Mouse (Mus musculus): ENCODE measurements around the gene Olfr1333. TPM values are rescaled to one million over a fixed set of nuclear protein-coding genes. Genes with fewer than 3 reads are reported as not detected.

Olfr1333 gene
- polyA plus RNA-seq (2012; fragmentation: generic; extraction: Trizol): not detected
- long read RNA-seq, experiment 1: 0 reads
- long read RNA-seq, experiment 2: 0 reads

DNA sequence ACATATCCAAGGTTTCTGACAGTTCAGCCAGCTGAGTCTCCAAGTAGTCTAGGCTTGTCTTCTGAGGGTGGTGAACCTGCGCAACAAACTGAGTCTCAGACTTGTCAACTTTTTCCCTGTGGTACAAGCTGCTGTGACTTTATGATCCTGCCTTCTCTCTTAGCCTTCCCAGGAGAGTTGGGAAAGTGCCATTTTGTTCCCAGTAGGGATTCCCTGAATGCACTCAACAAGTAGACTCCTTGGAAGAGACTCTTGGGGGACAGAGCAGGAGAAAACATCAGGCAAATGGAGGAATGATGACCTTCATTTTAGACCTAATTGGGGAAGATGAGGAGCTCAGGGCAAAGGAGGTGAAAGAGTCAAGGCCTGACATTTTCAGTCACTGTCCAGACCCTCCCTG, at the start of gene Olfr1333:
Gene Olfr1333 (minus strand): TSS at position 101 of the 400 bp plus-strand sequence.
- Histone ChIP-seq H3K27me3 (ENCODE audit: control insufficient read depth, insufficient read depth, insufficient read length) (no peaks in the 10 kb centered on the region), H3K79me3 (ENCODE audit: low read depth) (no peaks in the 10 kb centered on the region), H3ac (ENCODE audit: control insufficient read depth, insufficient read length, low read depth) (no peak within 1 kb of the TSS), H3K79me2 (ENCODE audit: control insufficient read depth, insufficient read depth) (no peaks in the 10 kb centered on the region), H3K4me3 (ENCODE audit: insufficient read depth, poor library complexity, severe bottlenecking) (no peak within 1 kb of the TSS), H3K36me3 (ENCODE audit: control insufficient read depth, insufficient read depth) (no peaks in the 10 kb centered on the region)
- TF ChIP-seq USF1 (IDR thresholded peaks at IDR 0.05; ENCODE audit: low read depth) (no peak), MYOG (IDR thresholded peaks at IDR 0.05; ENCODE audit: control insufficient read depth, extremely low read depth, insufficient read length) (no peak), CEBPB (IDR thresholded peaks at IDR 0.05; ENCODE audit: low read depth) (no peak), CTCF (IDR thresholded peaks at IDR 0.05; ENCODE audit: control insufficient read depth, insufficient read depth, insufficient read length) (no peak), FOSL1 (IDR thresholded peaks at IDR 0.05; ENCODE audit: insufficient read depth, low read length, poor library complexity, severe bottlenecking) (no peak), MYOD1 (IDR thresholded peaks at IDR 0.05; ENCODE audit: control insufficient read depth, insufficient read length, low read depth) (no peak), MAX (IDR thresholded peaks at IDR 0.05) (no peak)

DNA sequence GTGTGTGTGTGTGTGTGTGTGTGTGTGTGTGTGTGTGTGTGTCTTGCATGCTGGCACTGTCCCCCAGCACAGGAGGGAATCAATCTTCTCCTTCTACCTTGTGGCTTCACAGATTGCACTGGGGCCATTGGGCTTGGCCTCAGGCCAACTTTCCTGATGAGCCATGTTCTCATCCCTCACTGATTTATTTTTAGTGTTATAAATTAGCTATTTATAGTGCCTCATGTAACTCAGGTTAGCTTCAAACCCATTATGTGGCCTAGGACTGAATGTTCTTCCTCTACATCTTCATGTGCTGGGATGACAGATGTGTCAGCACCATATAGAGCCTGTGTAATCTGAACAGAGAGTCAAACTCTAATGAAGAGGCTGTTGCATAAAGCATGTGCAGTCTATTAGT, 31.5 kb upstream of the Olfr1333 start:
- Histone ChIP-seq H3K4me3 (ENCODE audit: insufficient read depth, poor library complexity, severe bottlenecking) (no peak overlapping the region), H3ac (ENCODE audit: control insufficient read depth, insufficient read length, low read depth) (no peak overlapping the region), H3K79me3 (ENCODE audit: low read depth) (no peaks in the 10 kb centered on the region), H3K27me3 (ENCODE audit: control insufficient read depth, insufficient read depth, insufficient read length) (no peaks in the 10 kb centered on the region), H3K79me2 (ENCODE audit: control insufficient read depth, insufficient read depth) (no peaks in the 10 kb centered on the region), H3K36me3 (ENCODE audit: control insufficient read depth, insufficient read depth) (no peaks in the 10 kb centered on the region)
- TF ChIP-seq MYOD1 (IDR thresholded peaks at IDR 0.05; ENCODE audit: control insufficient read depth, insufficient read length, low read depth) (no peak), MAX (IDR thresholded peaks at IDR 0.05) (no peak), CTCF (IDR thresholded peaks at IDR 0.05; ENCODE audit: control insufficient read depth, insufficient read depth, insufficient read length) (no peak), FOSL1 (IDR thresholded peaks at IDR 0.05; ENCODE audit: insufficient read depth, low read length, poor library complexity, severe bottlenecking) (no peak), CEBPB (IDR thresholded peaks at IDR 0.05; ENCODE audit: low read depth) (no peak), USF1 (IDR thresholded peaks at IDR 0.05; ENCODE audit: low read depth) (no peak), MYOG (IDR thresholded peaks at IDR 0.05; ENCODE audit: control insufficient read depth, extremely low read depth, insufficient read length) (no peak)

DNA sequence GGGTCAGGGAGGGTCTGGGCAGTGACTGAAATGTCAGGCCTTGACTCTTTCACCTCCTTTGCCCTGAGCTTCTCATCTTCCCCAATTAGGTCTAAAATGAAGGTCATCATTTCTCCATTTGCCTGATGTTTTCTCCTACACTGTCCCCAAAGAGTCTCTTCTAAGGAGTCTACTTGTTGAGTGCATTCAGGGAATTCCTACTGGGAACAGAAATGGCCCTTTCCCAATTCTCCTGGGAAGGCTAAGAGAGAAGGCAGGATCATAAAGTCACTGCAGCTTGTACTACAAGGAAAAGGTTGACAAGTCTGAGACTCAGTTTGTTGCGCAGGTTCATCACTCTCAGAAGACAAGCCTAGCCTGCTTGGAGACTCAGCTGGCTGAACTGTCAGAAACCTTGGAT, 28.3 kb upstream of the Olfr1333 start, which contains the start of gene Olfr1331:
Gene Olfr1331 (plus strand): TSS at position 301 of the 400 bp plus-strand sequence.
- TF ChIP-seq FOSL1 (IDR thresholded peaks at IDR 0.05; ENCODE audit: insufficient read depth, low read length, poor library complexity, severe bottlenecking) (no peak), USF1 (IDR thresholded peaks at IDR 0.05; ENCODE audit: low read depth) (no peak), MYOG (IDR thresholded peaks at IDR 0.05; ENCODE audit: control insufficient read depth, extremely low read depth, insufficient read length) (no peak), MAX (IDR thresholded peaks at IDR 0.05) (no peak), MYOD1 (IDR thresholded peaks at IDR 0.05; ENCODE audit: control insufficient read depth, insufficient read length, low read depth) (no peak), CEBPB (IDR thresholded peaks at IDR 0.05; ENCODE audit: low read depth) (no peak), CTCF (IDR thresholded peaks at IDR 0.05; ENCODE audit: control insufficient read depth, insufficient read depth, insufficient read length) (no peak)

DNA sequence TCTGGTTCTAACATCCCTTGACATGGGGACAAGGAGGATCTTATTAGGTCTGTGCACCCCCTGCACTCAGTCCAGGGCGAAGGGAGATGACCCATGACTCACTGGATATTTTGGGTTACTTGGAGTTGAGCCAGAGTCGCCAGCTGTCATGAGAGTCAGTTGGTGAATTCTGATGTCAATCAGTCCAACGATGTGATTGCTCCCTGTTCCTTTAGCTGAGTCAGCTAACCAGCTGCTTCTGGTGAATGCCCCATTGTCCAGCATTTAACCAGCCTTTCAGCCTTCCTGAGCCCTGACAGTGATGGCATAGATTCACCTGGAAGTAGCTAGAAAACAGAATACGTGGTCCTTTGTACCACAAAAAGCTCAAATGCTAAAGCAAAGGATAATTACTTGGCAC, 26.6 kb upstream of the Olfr1333 start:
- Histone ChIP-seq H3K36me3 (ENCODE audit: control insufficient read depth, insufficient read depth) (no peaks in the 10 kb centered on the region), H3K79me3 (ENCODE audit: low read depth) (no peaks in the 10 kb centered on the region), H3K27me3 (ENCODE audit: control insufficient read depth, insufficient read depth, insufficient read length) (no peaks in the 10 kb centered on the region), H3ac (ENCODE audit: control insufficient read depth, insufficient read length, low read depth) (no peak overlapping the region), H3K79me2 (ENCODE audit: control insufficient read depth, insufficient read depth) (no peaks in the 10 kb centered on the region), H3K4me3 (ENCODE audit: insufficient read depth, poor library complexity, severe bottlenecking) (no peak overlapping the region)
- TF ChIP-seq MYOG (IDR thresholded peaks at IDR 0.05; ENCODE audit: control insufficient read depth, extremely low read depth, insufficient read length) (no peak), FOSL1 (IDR thresholded peaks at IDR 0.05; ENCODE audit: insufficient read depth, low read length, poor library complexity, severe bottlenecking) (no peak), MYOD1 (IDR thresholded peaks at IDR 0.05; ENCODE audit: control insufficient read depth, insufficient read length, low read depth) (no peak), CEBPB (IDR thresholded peaks at IDR 0.05; ENCODE audit: low read depth) (no peak), MAX (IDR thresholded peaks at IDR 0.05) (no peak), USF1 (IDR thresholded peaks at IDR 0.05; ENCODE audit: low read depth) (no peak), CTCF (IDR thresholded peaks at IDR 0.05; ENCODE audit: control insufficient read depth, insufficient read depth, insufficient read length) (no peak)

More for the DNA sequence above, 28.3 kb upstream of the Olfr1333 start, which contains the start of gene Olfr1331:
- Histone ChIP-seq H3ac (ENCODE audit: control insufficient read depth, insufficient read length, low read depth) (no peak within 1 kb of the TSS), H3K4me3 (ENCODE audit: insufficient read depth, poor library complexity, severe bottlenecking) (no peak within 1 kb of the TSS), H3K79me3 (ENCODE audit: low read depth) (no peaks in the 10 kb centered on the region), H3K27me3 (ENCODE audit: control insufficient read depth, insufficient read depth, insufficient read length) (no peaks in the 10 kb centered on the region), H3K79me2 (ENCODE audit: control insufficient read depth, insufficient read depth) (no peaks in the 10 kb centered on the region), H3K36me3 (ENCODE audit: control insufficient read depth, insufficient read depth) (no peaks in the 10 kb centered on the region)

DNA sequence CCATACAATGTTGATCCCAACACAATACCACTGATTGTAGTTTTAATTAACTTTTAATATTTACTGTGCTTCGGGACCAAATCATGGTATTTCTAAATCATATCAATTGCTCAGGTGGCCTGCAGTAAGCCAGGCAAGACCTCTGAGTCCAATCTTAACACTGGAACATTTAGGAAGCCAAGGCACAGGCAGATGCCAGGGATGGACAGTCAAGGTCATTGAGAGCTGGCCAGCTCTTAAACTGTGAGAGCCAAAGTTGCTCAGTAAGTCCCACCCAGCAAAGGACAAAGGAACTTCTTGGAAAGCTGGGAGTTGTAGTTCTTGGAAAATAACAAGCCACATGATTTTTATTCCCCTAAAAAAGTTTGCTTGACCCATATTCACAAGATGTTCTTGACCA, 25.7 kb upstream of the Olfr1333 start:
- Histone ChIP-seq H3K36me3 (ENCODE audit: control insufficient read depth, insufficient read depth) (no peaks in the 10 kb centered on the region), H3ac (ENCODE audit: control insufficient read depth, insufficient read length, low read depth) (no peak overlapping the region), H3K4me3 (ENCODE audit: insufficient read depth, poor library complexity, severe bottlenecking) (no peak overlapping the region), H3K79me3 (ENCODE audit: low read depth) (no peaks in the 10 kb centered on the region), H3K79me2 (ENCODE audit: control insufficient read depth, insufficient read depth) (no peaks in the 10 kb centered on the region), H3K27me3 (ENCODE audit: control insufficient read depth, insufficient read depth, insufficient read length) (no peaks in the 10 kb centered on the region)
- TF ChIP-seq MYOG (IDR thresholded peaks at IDR 0.05; ENCODE audit: control insufficient read depth, extremely low read depth, insufficient read length) (no peak), MAX (IDR thresholded peaks at IDR 0.05) (no peak), CTCF (IDR thresholded peaks at IDR 0.05; ENCODE audit: control insufficient read depth, insufficient read depth, insufficient read length) (no peak), CEBPB (IDR thresholded peaks at IDR 0.05; ENCODE audit: low read depth) (no peak), MYOD1 (IDR thresholded peaks at IDR 0.05; ENCODE audit: control insufficient read depth, insufficient read length, low read depth) (no peak)

DNA sequence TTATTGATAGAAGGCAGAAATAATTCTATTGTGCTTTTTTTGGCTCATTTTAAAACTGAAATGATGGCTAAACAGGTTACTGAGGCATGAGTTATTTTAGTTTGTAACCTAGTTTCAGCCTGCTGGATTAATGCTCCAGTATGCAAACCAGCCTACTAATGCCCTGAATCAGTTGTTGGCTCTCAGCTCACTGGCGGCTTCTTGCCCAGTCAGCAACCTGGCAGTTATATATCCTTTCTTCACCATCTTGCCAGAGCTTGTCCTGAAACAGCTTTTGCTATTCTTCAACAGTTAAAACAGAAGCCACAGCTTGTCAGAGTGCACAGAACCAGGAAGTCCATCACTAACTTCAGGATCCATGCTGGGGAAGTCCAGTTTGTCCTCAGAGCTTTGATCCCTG, 17.2 kb downstream of the Olfr1333 start:
- Histone ChIP-seq H3K4me3 (ENCODE audit: insufficient read depth, poor library complexity, severe bottlenecking) (no peak overlapping the region), H3ac (ENCODE audit: control insufficient read depth, insufficient read length, low read depth) (no peak overlapping the region), H3K79me2 (ENCODE audit: control insufficient read depth, insufficient read depth) (no peaks in the 10 kb centered on the region), H3K79me3 (ENCODE audit: low read depth) (no peaks in the 10 kb centered on the region), H3K36me3 (ENCODE audit: control insufficient read depth, insufficient read depth) (no peaks in the 10 kb centered on the region), H3K27me3 (ENCODE audit: control insufficient read depth, insufficient read depth, insufficient read length) (no peaks in the 10 kb centered on the region)
- TF ChIP-seq CEBPB (IDR thresholded peaks at IDR 0.05; ENCODE audit: low read depth): no peak
- no peak for TF ChIP-seq FOSL1 (IDR thresholded peaks at IDR 0.05; ENCODE audit: insufficient read depth, low read length, poor library complexity, severe bottlenecking)

All from C2C12 (cell line).